Mouse (Mus musculus) C2C12 (cell line): ENCODE measurements around the gene Rcor1. TPM values are rescaled to one million over a fixed set of nuclear protein-coding genes. Genes with fewer than 3 reads are reported as not detected.

ENCODE experiments used
- H3K27me3 ChIP-seq: one replicate; pipeline ENCODE4 v1.6.1; 2011; ENCODE audit not compliant: control insufficient read depth, insufficient read depth, insufficient read length
- H3K36me3 ChIP-seq: one replicate; pipeline ENCODE4 v1.6.1; 2011; ENCODE audit not compliant: control insufficient read depth, insufficient read depth
- H3K4me3 ChIP-seq: one replicate; pipeline ENCODE4 v1.5.1; 2011; ENCODE audit warnings: mild to moderate bottlenecking, control low read depth; ENCODE audit not compliant: poor library complexity, insufficient read depth, severe bottlenecking
- H3K79me2 ChIP-seq: one replicate; pipeline ENCODE4 v1.6.1; 2011; ENCODE audit not compliant: control insufficient read depth, insufficient read depth
- H3K79me3 ChIP-seq: one replicate; pipeline ENCODE4 v1.6.1; 2011; ENCODE audit warnings: low read depth, control low read depth
- H3ac ChIP-seq: one replicate; pipeline ENCODE3; 2011; ENCODE audit warnings: low read depth; ENCODE audit not compliant: control insufficient read depth, insufficient read length
- CEBPB ChIP-seq: IDR thresholded peaks from one replicate; pipeline ENCODE4 v1.6.1; 2011; ENCODE audit warnings: low read depth, mild to moderate bottlenecking, control low read depth, moderate library complexity
- CTCF ChIP-seq: IDR thresholded peaks from one replicate; pipeline ENCODE4 v1.5.1; 2011; ENCODE audit not compliant: control insufficient read depth, insufficient read depth, insufficient read length
- FOSL1 ChIP-seq: IDR thresholded peaks from one replicate; pipeline ENCODE4 v1.8.0; 2011; ENCODE audit warnings: mild to moderate bottlenecking, low read length; ENCODE audit not compliant: poor library complexity, insufficient read depth, severe bottlenecking
- MAX ChIP-seq: IDR thresholded peaks from one replicate; pipeline ENCODE4 v1.6.1; 2011; ENCODE audit warnings: mild to moderate bottlenecking, control low read depth
- MYOD1 ChIP-seq: IDR thresholded peaks from one replicate; pipeline ENCODE4 v1.6.1; 2011; ENCODE audit warnings: low read depth; ENCODE audit not compliant: control insufficient read depth, insufficient read length
- MYOG ChIP-seq: IDR thresholded peaks from one replicate; pipeline ENCODE4 v1.6.1; 2011; ENCODE audit not compliant: control insufficient read depth, insufficient read length; ENCODE audit errors: extremely low read depth
- USF1 ChIP-seq: IDR thresholded peaks from one replicate; pipeline ENCODE4 v1.6.1; 2011; ENCODE audit warnings: low read depth, mild to moderate bottlenecking, control low read depth, moderate library complexity
- polyA plus RNA-seq: library from polyadenylated mRNA; unstranded; fragments of >200 nt; fragmentation: generic; extraction: Trizol; gene quantifications from one replicate; pipeline ENCODE4 v1.2.1, GENCODE M21; 2012; ENCODE audit warnings: missing spikeins

Gene Rcor1
- polyA plus RNA-seq, 1 experiment: 7.7 TPM

- H3K27me3 ChIP-seq: no peaks in the 10 kb centered on the region
- H3K79me3 ChIP-seq: peaks cover 34% of the 10 kb centered on the region
- H3K79me2 ChIP-seq: peaks cover 42% of the 10 kb centered on the region
- H3K36me3 ChIP-seq: peaks cover 4% of the 10 kb centered on the region
- peak overlapping the region; percentile 83 for H3K4me3 ChIP-seq
- TF ChIP-seq CEBPB: no peak
- no peak for TF ChIP-seq USF1
- TF ChIP-seq CTCF: no peak
- no peak for TF ChIP-seq MYOG
- no peak for TF ChIP-seq FOSL1
- TF ChIP-seq MYOD1: no peak
- no peak for TF ChIP-seq MAX
- H3ac ChIP-seq: peak overlapping the region; percentile 77
These were observed 748 bp upstream of the Rcor1 start for GRCm38 (mm10) chr12:111038231-111038975.

DNA sequence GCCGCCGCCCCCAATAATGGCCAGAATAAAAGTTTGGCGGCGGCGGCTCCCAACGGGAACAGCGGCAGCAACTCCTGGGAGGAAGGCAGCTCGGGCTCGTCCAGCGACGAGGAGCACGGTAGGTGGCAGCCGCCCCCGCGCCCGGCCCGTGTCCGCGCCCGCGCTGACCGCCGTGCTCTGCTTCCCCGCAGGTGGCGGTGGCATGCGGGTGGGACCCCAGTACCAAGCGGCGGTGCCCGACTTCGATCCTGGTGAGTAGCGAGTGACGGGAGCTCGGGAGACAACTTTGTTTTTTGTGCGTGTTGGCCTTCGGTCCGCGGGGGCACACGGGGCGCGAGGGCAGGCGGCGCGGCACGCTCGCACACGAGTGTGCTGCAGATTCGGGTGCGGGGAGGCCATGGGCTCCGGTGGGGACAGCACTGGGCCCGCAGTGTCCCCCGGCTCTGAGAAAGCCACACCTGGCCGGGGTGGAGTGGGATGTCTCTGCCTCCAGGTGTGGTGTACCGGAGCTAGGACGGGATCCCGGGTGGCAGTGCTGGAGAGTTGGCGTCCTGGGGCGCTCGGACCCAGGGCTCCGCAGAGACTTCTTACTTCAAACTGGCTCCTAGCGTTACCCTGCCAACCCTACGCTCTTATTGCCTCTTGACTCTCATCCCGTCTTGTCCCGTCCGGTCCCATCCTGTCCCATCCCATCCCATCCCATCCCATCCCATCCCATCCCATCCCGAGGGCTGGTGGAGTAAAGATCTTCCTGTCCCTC is 800 bp downstream of the Rcor1 start:
- peaks cover 11% of the 10 kb centered on the region for H3K36me3 ChIP-seq

GRCm38 (mm10) chr12:111040531-111040860 is 1.3 kb downstream of the Rcor1 start:
- H3K27me3 ChIP-seq: no peaks in the 10 kb centered on the region
- peaks cover 52% of the 10 kb centered on the region for H3K79me3 ChIP-seq
- peak overlapping the region; percentile 83 for H3K4me3 ChIP-seq
- TF ChIP-seq MAX: no peak
- no peak for TF ChIP-seq CEBPB
- no peak for TF ChIP-seq FOSL1
- no peak for TF ChIP-seq USF1
- TF ChIP-seq MYOG: no peak
- no peak for TF ChIP-seq MYOD1
- no peak for TF ChIP-seq CTCF
- H3K79me2 ChIP-seq: peaks cover 63% of the 10 kb centered on the region
- H3K36me3 ChIP-seq: peaks cover 11% of the 10 kb centered on the region
- H3ac ChIP-seq: peak overlapping the region; percentile 56

More for the DNA sequence above, 800 bp downstream of the Rcor1 start:
- H3K4me3 ChIP-seq: peak overlapping the region; percentile 83
- peaks cover 48% of the 10 kb centered on the region for H3K79me3 ChIP-seq
- no peaks in the 10 kb centered on the region for H3K27me3 ChIP-seq
- no peak for TF ChIP-seq MYOG
- no peak for TF ChIP-seq MAX
- TF ChIP-seq CTCF: no peak
- peaks cover 57% of the 10 kb centered on the region for H3K79me2 ChIP-seq
- peak overlapping the region; percentile 56 for H3ac ChIP-seq

DNA sequence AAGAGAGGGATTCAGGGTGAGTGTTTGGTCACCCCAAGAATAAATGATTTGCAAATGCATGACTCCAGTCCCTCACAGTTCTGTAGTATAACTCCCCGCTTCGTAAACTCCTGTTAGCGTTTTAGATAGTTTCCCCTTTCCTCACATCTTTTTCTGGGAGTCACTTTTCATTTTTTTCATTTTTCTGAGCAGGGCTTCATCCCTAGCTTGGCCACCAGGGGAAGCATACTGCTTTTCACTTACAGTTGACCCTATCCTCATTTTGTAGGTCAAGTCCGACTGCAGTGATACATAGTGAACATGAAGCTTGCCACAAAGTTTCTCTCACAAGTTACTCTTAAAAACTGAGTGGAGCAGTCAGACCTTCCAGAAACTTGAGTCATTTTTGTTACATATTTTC is 2.0 kb downstream of the Rcor1 start:
- Histone ChIP-seq H3K27me3 (no peaks in the 10 kb centered on the region), H3K79me3 (peaks cover 53% of the 10 kb centered on the region), H3ac (no peak overlapping the region), H3K4me3 (peak overlapping the region; percentile 16), H3K36me3 (peaks cover 11% of the 10 kb centered on the region), H3K79me2 (peaks cover 70% of the 10 kb centered on the region)
- TF ChIP-seq FOSL1 (no peak), MYOD1 (no peak), MYOG (no peak), CEBPB (no peak), CTCF (no peak), MAX (no peak)

GRCm38 (mm10) chr12:111042365-111042764 is 3.2 kb downstream of the Rcor1 start:
- H3K36me3 ChIP-seq: peaks cover 11% of the 10 kb centered on the region
- H3K4me3 ChIP-seq: no peak overlapping the region
- H3K27me3 ChIP-seq: no peaks in the 10 kb centered on the region
- H3K79me2 ChIP-seq: peaks cover 81% of the 10 kb centered on the region
- TF ChIP-seq CEBPB (no peak), FOSL1 (no peak), MYOD1 (no peak), CTCF (no peak)
- no peak overlapping the region for H3ac ChIP-seq
- H3K79me3 ChIP-seq: peaks cover 60% of the 10 kb centered on the region
